Comparison of ENCODE assay signal across 18 mouse cellular contexts in genomic region chr1:167976708-167977107, GRCm38 (mm10).
"Had no signal": no experiment of that assay in that cellular context is flagged by ENCODE, and none has a peak within 500 bp of the region (broad histone marks: within the 10 kb centered on the region; RNA-seq: fewer than 3 reads in every experiment).

No protein-coding gene starts in this region.

- H3K4me1 ChIP-seq: liver, embryonic 13.5 days; liver, embryonic 15.5 days; megakaryocyte, embryonic 14.5 days; midbrain, embryonic 13.5 days; midbrain, embryonic 15.5 days; neural tube, embryonic 12.5 days had no signal

- H3K4me2 ChIP-seq: liver, embryonic 11.5 days; liver, embryonic 13.5 days; liver, embryonic 15.5 days; midbrain, embryonic 11.5 days; midbrain, embryonic 13.5 days; midbrain, embryonic 15.5 days; neural tube, embryonic 12.5 days had no signal

- H3K9ac ChIP-seq: liver, embryonic 13.5 days; liver, embryonic 15.5 days; liver, postnatal 0 days; midbrain, embryonic 13.5 days; midbrain, embryonic 15.5 days; neural tube, embryonic 12.5 days had no signal

- H3K27me3 ChIP-seq: liver, embryonic 13.5 days; liver, embryonic 15.5 days; megakaryocyte, embryonic 14.5 days; midbrain, embryonic 13.5 days; midbrain, embryonic 15.5 days; neural tube, embryonic 12.5 days had no signal

- H3K36me3 ChIP-seq: liver, embryonic 13.5 days; liver, embryonic 15.5 days; midbrain, embryonic 13.5 days; midbrain, embryonic 15.5 days; neural tube, embryonic 12.5 days had no signal

- H3K27ac ChIP-seq: liver, embryonic 13.5 days; liver, embryonic 15.5 days; macrophage; midbrain, embryonic 13.5 days; midbrain, embryonic 15.5 days; neural tube, embryonic 12.5 days had no signal

- ATAC-seq: liver, postnatal 0 days; midbrain, embryonic 13.5 days; midbrain, embryonic 15.5 days had no signal

- H3K9me3 ChIP-seq: liver, embryonic 13.5 days; liver, embryonic 15.5 days; megakaryocyte, embryonic 14.5 days; midbrain, embryonic 13.5 days; midbrain, embryonic 15.5 days; neural tube, embryonic 12.5 days had no signal

- H3K4me3 ChIP-seq: liver, embryonic 13.5 days; liver, embryonic 15.5 days; megakaryocyte, embryonic 14.5 days; midbrain, embryonic 13.5 days; midbrain, embryonic 15.5 days; neural tube, embryonic 12.5 days had no signal

- DNase-seq: liver; liver, embryonic 13.5 days; liver, postnatal 0 days; lung, postnatal 14 days; right cerebral cortex, postnatal 25 days; right cerebral cortex, postnatal 4 days; spleen, adult 18-20 months; thymus, adult 18-20 months; thymus, postnatal 14 days; thymus, postnatal 36 days had no signal
